ENCODE assay signal across 9 mouse cellular contexts in the genomic region with DNA sequence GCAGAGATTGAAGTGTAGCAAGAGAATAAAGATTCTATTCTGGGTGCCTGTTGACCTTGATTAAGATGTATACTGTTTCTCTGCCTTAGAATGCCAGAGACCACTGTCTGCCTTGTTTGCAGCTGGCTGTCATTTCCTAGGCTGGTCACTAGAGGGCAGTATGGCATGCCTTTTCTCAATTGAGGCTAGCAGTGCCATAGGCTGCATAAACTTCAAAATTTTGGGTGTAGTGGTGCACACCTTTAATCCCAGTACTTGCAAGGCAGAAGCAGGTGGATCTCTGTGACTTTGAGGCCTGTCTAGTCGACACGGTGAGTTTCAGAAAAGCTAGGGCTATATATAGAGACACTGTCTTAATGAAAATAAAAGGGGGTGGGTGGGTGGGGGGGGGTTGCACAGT. TPM values are rescaled to one million over a fixed set of nuclear protein-coding genes. Genes with fewer than 3 reads are reported as not detected.
DNase-seq lines count a peak whose midpoint lies in the region; ATAC-seq and TF ChIP-seq lines count a peak whose summit lies in the region.
"Had no signal": no experiment of that assay in that cellular context is flagged by ENCODE, and none has a peak within 500 bp of the region (broad histone marks: within the 10 kb centered on the region; RNA-seq: fewer than 3 reads in every experiment).

No protein-coding gene starts in this region.

- ATAC-seq in hindbrain, embryonic 12.5 days (ENCODE audit: low FRiP score) = no peak
- ATAC-seq in midbrain, embryonic 13.5 days = peak; percentile 58; the same call in 1 of the 2 replicates

- no peaks in the 10 kb centered on the region for H3K9me3 ChIP-seq in hindbrain, embryonic 10.5 days
- no peaks in the 10 kb centered on the region for H3K9me3 ChIP-seq in hindbrain, embryonic 12.5 days (replicated peaks)
- no peaks in the 10 kb centered on the region for H3K9me3 ChIP-seq in E14TG2a.4 (ENCODE audit: low read length)
- H3K9me3 ChIP-seq in midbrain, embryonic 13.5 days = no peaks in the 10 kb centered on the region
- H3K9me3 ChIP-seq: lung, embryonic 15.5 days had no signal

- H3K4me1 ChIP-seq in hindbrain, embryonic 10.5 days (replicated peaks) = peaks cover 13% of the 10 kb centered on the region
- 0 out of 2 replicates have a peak, but pooled peaks cover 2% of the 10 kb centered on the region for H3K4me1 ChIP-seq in hindbrain, embryonic 12.5 days
- H3K4me1 ChIP-seq in E14TG2a.4 (replicated peaks; ENCODE audit: low read depth, low read length) = peaks cover 19% of the 10 kb centered on the region
- no peaks in the 10 kb centered on the region for H3K4me1 ChIP-seq in midbrain, embryonic 13.5 days (replicated peaks)
- H3K4me1 ChIP-seq: lung, embryonic 15.5 days had no signal

- H3K9ac ChIP-seq in hindbrain, embryonic 12.5 days = no peak overlapping the region
- no peak overlapping the region for H3K9ac ChIP-seq in midbrain, embryonic 13.5 days (replicated peaks)
- H3K9ac ChIP-seq: lung, embryonic 15.5 days had no signal

- H3K4me3 ChIP-seq in hindbrain, embryonic 10.5 days = no peak overlapping the region
- H3K4me3 ChIP-seq in hindbrain, embryonic 12.5 days = no peak overlapping the region
- H3K4me3 ChIP-seq in E14TG2a.4 (replicated peaks; ENCODE audit: low read length) = no peak overlapping the region
- H3K4me3 ChIP-seq in midbrain, embryonic 13.5 days (replicated peaks) = no peak overlapping the region
- H3K4me3 ChIP-seq: lung, embryonic 15.5 days had no signal

- peaks cover 28% of the 10 kb centered on the region for H3K36me3 ChIP-seq in hindbrain, embryonic 10.5 days
- H3K36me3 ChIP-seq in hindbrain, embryonic 12.5 days = peaks cover 23% of the 10 kb centered on the region
- peaks cover 29% of the 10 kb centered on the region for H3K36me3 ChIP-seq in E14TG2a.4 (ENCODE audit: insufficient read depth, low read length)
- H3K36me3 ChIP-seq in midbrain, embryonic 13.5 days = peaks cover 22% of the 10 kb centered on the region

- no peak overlapping the region for H3K4me2 ChIP-seq in hindbrain, embryonic 12.5 days (replicated peaks)
- no peak overlapping the region for H3K4me2 ChIP-seq in midbrain, embryonic 13.5 days (replicated peaks)
- H3K4me2 ChIP-seq: lung, embryonic 15.5 days had no signal

- peak; percentile 99 for TF ChIP-seq CTCF in E14TG2a.4 (conservative IDR thresholded peaks at IDR 0.05; ENCODE audit: low read length)

- 11% methylated on average over 2 of the region's 2 CpGs for WGBS in hindbrain, embryonic 10.5 days
- 8% methylated on average over 2 of the region's 2 CpGs for WGBS in hindbrain, embryonic 12.5 days
- WGBS in midbrain, embryonic 13.5 days = 9% methylated on average over 2 of the region's 2 CpGs

- no peak overlapping the region for H3K27ac ChIP-seq in hindbrain, embryonic 10.5 days
- H3K27ac ChIP-seq in hindbrain, embryonic 12.5 days = no peak overlapping the region
- H3K27ac ChIP-seq in midbrain, embryonic 13.5 days = no peak overlapping the region
- H3K27ac ChIP-seq: lung, embryonic 15.5 days had no signal

- peak; percentile 61 for DNase-seq in hindbrain, embryonic 10.5 days (ENCODE audit: low spot score)
- DNase-seq in c-Kit-positive CD71-positive TER-119-positive erythroid progenitor cells, embryonic 14.5 days (ENCODE audit: low spot score) = peak; percentile 38
- DNase-seq in forelimb bud, embryonic 11.5 days (ENCODE audit: low read depth, low spot score) = peak; percentile 69
- DNase-seq in layer of hippocampus, postnatal 36 days = peak; percentile 50
- DNase-seq in testis, postnatal 10 days (ENCODE audit: low spot score) = peak; percentile 60

- no peaks in the 10 kb centered on the region for H3K27me3 ChIP-seq in hindbrain, embryonic 10.5 days (ENCODE audit: insufficient read depth, poor library complexity, severe bottlenecking)
- no peaks in the 10 kb centered on the region; the same call in 1 of the 2 replicates for H3K27me3 ChIP-seq in hindbrain, embryonic 12.5 days
- 0 out of 2 replicates have a peak, but pooled peaks cover under 1% of the 10 kb centered on the region for H3K27me3 ChIP-seq in E14TG2a.4 (ENCODE audit: insufficient read depth, low read length)
- H3K27me3 ChIP-seq in midbrain, embryonic 13.5 days = no peaks in the 10 kb centered on the region
- H3K27me3 ChIP-seq: lung, embryonic 15.5 days had no signal

RNA-seq across cellular contexts. Expression of a gene that starts 17.6 kb away (rescaled TPM):
- not detected in 2 replicates for polyA plus RNA-seq in hindbrain, embryonic 10.5 days (2016; fragmentation: Nextera tagmentation; extraction: Ambion mirVana)
- not detected in 2 replicates for polyA plus RNA-seq in hindbrain, embryonic 12.5 days (2016; fragmentation: Nextera tagmentation; extraction: Ambion mirVana)
- not detected for total RNA-seq in layer of hippocampus, postnatal 36 days (2021)
- polyA plus RNA-seq in midbrain, embryonic 13.5 days (2015; fragmentation: Nextera tagmentation; extraction: Ambion mirVana) = 0.13 TPM in 1 of 2 replicates, not detected in the other
- polyA plus RNA-seq: lung, embryonic 15.5 days had no signal

RNA-seq across cellular contexts. Expression of a gene that starts 19.3 kb away (rescaled TPM):
- polyA plus RNA-seq in hindbrain, embryonic 10.5 days (2016; fragmentation: Nextera tagmentation; extraction: Ambion mirVana) = 28.6 and 30.5 TPM in 2 replicates
- polyA plus RNA-seq in hindbrain, embryonic 12.5 days (2016; fragmentation: Nextera tagmentation; extraction: Ambion mirVana) = 22.5 and 23.5 TPM in 2 replicates
- 10 to 100 TPM; 11.1 to 12.1 TPM for total RNA-seq in layer of hippocampus, postnatal 36 days (2021)
- 19.8 and 20.7 TPM in 2 replicates for polyA plus RNA-seq in midbrain, embryonic 13.5 days (2015; fragmentation: Nextera tagmentation; extraction: Ambion mirVana)

RNA-seq across cellular contexts. Expression of a gene that starts 29.3 kb away (rescaled TPM):
- 64.2 and 75.9 TPM in 2 replicates for polyA plus RNA-seq in hindbrain, embryonic 10.5 days (2016; fragmentation: Nextera tagmentation; extraction: Ambion mirVana)
- polyA plus RNA-seq in hindbrain, embryonic 12.5 days (2016; fragmentation: Nextera tagmentation; extraction: Ambion mirVana) = 55.0 and 59.8 TPM in 2 replicates
- total RNA-seq in layer of hippocampus, postnatal 36 days (2021) = 10 to 100 TPM; 37.9 to 40.6 TPM
- polyA plus RNA-seq in midbrain, embryonic 13.5 days (2015; fragmentation: Nextera tagmentation; extraction: Ambion mirVana) = 54.5 and 61.0 TPM in 2 replicates

RNA-seq across cellular contexts. Expression of a gene that starts 33.7 kb away (rescaled TPM):
- polyA plus RNA-seq in hindbrain, embryonic 10.5 days (2016; fragmentation: Nextera tagmentation; extraction: Ambion mirVana) = 0.24 and 0.43 TPM in 2 replicates
- 0.19 TPM in 1 of 2 replicates, not detected in the other for polyA plus RNA-seq in hindbrain, embryonic 12.5 days (2016; fragmentation: Nextera tagmentation; extraction: Ambion mirVana)
- total RNA-seq in layer of hippocampus, postnatal 36 days (2021) = not detected
- polyA plus RNA-seq in midbrain, embryonic 13.5 days (2015; fragmentation: Nextera tagmentation; extraction: Ambion mirVana) = not detected in 2 replicates
- polyA plus RNA-seq: lung, embryonic 15.5 days had no signal
